Mouse (Mus musculus): Measurements from ENCODE around the gene Cdk5rap1.

GRCm38 (mm10) chr2:154422181-154422580 lies 49.4 kb upstream of the Cdk5rap1 start:
- TF ChIP-seq POLR2A (IDR thresholded peaks at IDR 0.05; ENCODE audit: insufficient read depth, low read depth, low read length), result no peak
- no peak for TF ChIP-seq CTCF (IDR thresholded peaks at IDR 0.05; ENCODE audit: insufficient read depth, low read depth, low read length)

Data from olfactory bulb, adult 2 months (tissue).